Mouse (Mus musculus) intestine, embryonic 16.5 days (tissue): ENCODE measurements around the gene Hoxa5. TPM values are rescaled to one million over a fixed set of nuclear protein-coding genes. Genes with fewer than 3 reads are reported as not detected.
A peak's percentile ranks its signal among the peaks of the same experiment; 100 is the strongest.

Experiments
- ATAC-seq: fragments of 200-750 bp; cut with Nextera tagmentation; 2 replicates; pipeline ENCODE4 v1.8.0; 2017; ENCODE audit warnings: moderate TSS enrichment, moderate library complexity
- H3K27ac ChIP-seq: fragments of 300-500 bp; sonication (generic); 2 replicates; pipeline ENCODE4 v1.5.1; 2014; ENCODE audit warnings: mild to moderate bottlenecking, low read length
- H3K27me3 ChIP-seq: fragments of 300-500 bp; sonication (generic); replicated peaks from 2 replicates; pipeline ENCODE4 v1.6.1; 2014; ENCODE audit warnings: low read length, control low read depth, mixed read lengths; ENCODE audit not compliant: control insufficient read depth, insufficient read depth
- H3K36me3 ChIP-seq: fragments of 300-500 bp; sonication (generic); 2 replicates; pipeline ENCODE4 v1.6.1; 2014; ENCODE audit warnings: low read length, control low read depth; ENCODE audit not compliant: control insufficient read depth, insufficient read depth
- H3K4me1 ChIP-seq: fragments of 300-500 bp; sonication (generic); 2 replicates; pipeline ENCODE4 v1.6.1; 2014; ENCODE audit warnings: low read length, control low read depth, mixed read lengths; ENCODE audit not compliant: control insufficient read depth, insufficient read depth
- H3K4me2 ChIP-seq: fragments of 300-500 bp; sonication (generic); 2 replicates; pipeline ENCODE4 v1.6.1; 2014; ENCODE audit warnings: low read depth, low read length, control low read depth
- H3K4me3 ChIP-seq: fragments of 300-500 bp; sonication (generic); 2 replicates; pipeline ENCODE4 v1.5.1; 2014; ENCODE audit warnings: mild to moderate bottlenecking, low read length
- H3K9ac ChIP-seq: fragments of 300-500 bp; sonication (generic); 2 replicates; pipeline ENCODE4 v1.6.1; 2014; ENCODE audit warnings: low read depth, low read length
- H3K9me3 ChIP-seq: fragments of 300-500 bp; sonication (generic); 2 replicates; pipeline ENCODE4 v1.6.1; 2016; ENCODE audit warnings: low read length, control low read depth; ENCODE audit not compliant: control insufficient read depth
- WGBS: fragments of 180-500 bp; shearing (Covaris S2); extraction: QIAGEN DNeasy Blood & Tissue Kit; methylation state at CpG from one replicate; pipeline ENCODE4 v1.1.7; 2014; 5-methylcytosine and 5-hydroxymethylcytosine counted together
- polyA plus RNA-seq: library from polyadenylated mRNA; unstranded; fragments of >200 nt; fragmentation: Nextera tagmentation; extraction: Ambion mirVana; gene quantifications from 2 replicates; pipeline ENCODE4 v1.2.1, GENCODE M21; 2015

The Hoxa5 gene
- polyA plus RNA-seq, 1 experiment from 2014 or later: 15.3 TPM

- under 1% methylated on average over 76 of the region's 102 CpGs for WGBS
- ATAC-seq: peak; percentile 49
- peak within 1 kb of the TSS; percentile 70 for H3K4me3 ChIP-seq
- H3K27me3 ChIP-seq: no peaks in the 10 kb centered on the region; the same call in 1 of the 2 replicates
- peak within 1 kb of the TSS; percentile 93 for H3K27ac ChIP-seq
- peak within 1 kb of the TSS; percentile 95 for H3K4me2 ChIP-seq
- H3K9me3 ChIP-seq: no peaks in the 10 kb centered on the region
- H3K36me3 ChIP-seq: no peaks in the 10 kb centered on the region
- peak within 1 kb of the TSS; percentile 89 for H3K9ac ChIP-seq
- H3K4me1 ChIP-seq: peaks cover 36% of the 10 kb centered on the region
These were observed 13.2 kb downstream of the Hoxa5 start, which contains the start of gene Hoxa4 for GRCm38 (mm10) chr6:52190906-52191810. Hoxa4 (minus strand) TSS chr6:52191753.

DNA sequence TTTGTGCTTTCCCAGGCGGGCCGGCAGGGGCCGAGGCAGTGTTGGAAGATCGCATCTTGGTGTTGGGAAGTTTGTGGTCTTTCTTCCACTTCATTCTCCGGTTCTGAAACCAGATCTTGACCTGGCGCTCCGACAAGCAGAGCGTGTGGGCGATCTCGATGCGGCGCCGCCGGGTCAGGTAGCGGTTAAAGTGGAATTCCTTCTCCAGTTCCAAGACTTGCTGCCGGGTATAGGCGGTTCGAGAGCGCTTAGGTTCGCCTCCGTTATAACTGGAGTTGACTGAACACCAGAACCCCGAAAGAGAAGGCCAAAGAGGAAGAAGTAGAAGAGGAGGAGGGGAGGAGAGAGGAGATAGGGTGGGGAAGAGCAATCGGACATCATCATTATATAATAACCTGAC lies 14.0 kb downstream of the Hoxa5 start:
- WGBS: 9% methylated on average over 23 of the region's 23 CpGs
- Histone ChIP-seq H3K4me1 (peaks cover 40% of the 10 kb centered on the region), H3K4me2 (peak overlapping the region; percentile 95), H3K9ac (peak overlapping the region; percentile 89), H3K9me3 (no peaks in the 10 kb centered on the region), H3K27me3 (no peaks in the 10 kb centered on the region), H3K27ac (peak overlapping the region; percentile 93), H3K4me3 (peak overlapping the region; percentile 70), H3K36me3 (no peaks in the 10 kb centered on the region)
- 0 out of 2 replicates have a peak, but pooled peaks have one; percentile 2 for ATAC-seq

DNA sequence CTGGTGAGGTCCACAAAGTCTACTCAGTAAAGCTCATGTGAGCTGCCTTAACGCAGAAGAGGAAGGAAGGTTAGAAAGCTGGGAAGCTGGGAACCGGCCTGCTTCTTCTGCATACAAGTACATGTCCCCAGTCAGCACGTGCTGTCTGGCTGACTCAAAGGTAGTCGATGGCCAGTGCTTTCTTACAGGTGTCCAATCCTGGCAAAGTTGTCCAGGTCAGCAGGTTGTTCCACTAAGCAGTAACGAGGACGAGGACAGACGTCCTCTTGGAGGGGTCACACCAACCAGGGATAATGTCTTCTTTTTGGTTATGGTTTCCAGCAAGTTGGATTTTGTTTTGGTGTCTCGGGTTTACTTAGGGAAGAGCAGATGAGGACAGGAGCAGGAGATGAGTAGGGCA lies 14.5 kb downstream of the Hoxa5 start:
- no peaks in the 10 kb centered on the region for H3K9me3 ChIP-seq
- no peaks in the 10 kb centered on the region for H3K36me3 ChIP-seq
- H3K27me3 ChIP-seq: no peaks in the 10 kb centered on the region
- H3K4me3 ChIP-seq: peak overlapping the region; percentile 70
- peak overlapping the region; percentile 93 for H3K27ac ChIP-seq
- peak overlapping the region; percentile 89 for H3K9ac ChIP-seq
- peaks cover 41% of the 10 kb centered on the region for H3K4me1 ChIP-seq
- no peak for ATAC-seq
- peak overlapping the region; percentile 95 for H3K4me2 ChIP-seq
- 33% methylated on average over 8 of the region's 8 CpGs for WGBS

DNA sequence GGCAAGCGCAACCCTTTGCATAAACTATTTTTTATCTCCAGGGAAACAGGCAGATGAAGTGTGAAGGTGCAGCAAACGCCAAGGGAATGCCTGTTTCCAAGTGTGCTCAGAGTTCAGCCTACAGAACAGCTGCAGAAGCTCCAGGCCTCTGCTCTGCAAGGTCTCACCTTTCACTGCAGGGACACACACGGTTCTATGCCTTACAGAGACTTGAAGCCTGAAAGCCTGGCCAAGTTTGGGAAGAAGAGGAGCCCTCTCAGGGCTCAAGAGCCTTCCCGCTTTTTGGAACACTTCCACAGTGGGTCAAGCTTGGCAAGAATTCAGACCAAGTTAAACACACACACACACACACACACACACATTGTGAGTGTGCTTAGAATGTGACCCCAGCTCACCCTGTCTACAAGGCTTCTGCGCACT lies 15.2 kb downstream of the Hoxa5 start:
- Histone ChIP-seq H3K27me3 (no peaks in the 10 kb centered on the region), H3K4me1 (peaks cover 41% of the 10 kb centered on the region), H3K36me3 (no peaks in the 10 kb centered on the region), H3K9ac (peak overlapping the region; percentile 25; the same call in 1 of the 2 replicates), H3K27ac (peak overlapping the region; percentile 93), H3K9me3 (no peaks in the 10 kb centered on the region), H3K4me3 (peak overlapping the region; percentile 0; the same call in 1 of the 2 replicates), H3K4me2 (peak overlapping the region; percentile 16; the same call in 1 of the 2 replicates)
- no peak for ATAC-seq
- WGBS: 36% methylated on average over 5 of the region's 5 CpGs

GRCm38 (mm10) chr6:52186500-52186899 lies 17.9 kb downstream of the Hoxa5 start:
- no peak overlapping the region for H3K4me3 ChIP-seq
- peaks cover 2% of the 10 kb centered on the region; the same call in 1 of the 2 replicates for H3K27me3 ChIP-seq
- ATAC-seq: no peak
- H3K4me1 ChIP-seq: peaks cover 51% of the 10 kb centered on the region
- WGBS: 55% methylated on average over 1 of the region's 1 CpGs
- no peak overlapping the region for H3K4me2 ChIP-seq
- H3K27ac ChIP-seq: no peak overlapping the region
- no peaks in the 10 kb centered on the region for H3K36me3 ChIP-seq
- H3K9me3 ChIP-seq: no peaks in the 10 kb centered on the region
- no peak overlapping the region for H3K9ac ChIP-seq

DNA sequence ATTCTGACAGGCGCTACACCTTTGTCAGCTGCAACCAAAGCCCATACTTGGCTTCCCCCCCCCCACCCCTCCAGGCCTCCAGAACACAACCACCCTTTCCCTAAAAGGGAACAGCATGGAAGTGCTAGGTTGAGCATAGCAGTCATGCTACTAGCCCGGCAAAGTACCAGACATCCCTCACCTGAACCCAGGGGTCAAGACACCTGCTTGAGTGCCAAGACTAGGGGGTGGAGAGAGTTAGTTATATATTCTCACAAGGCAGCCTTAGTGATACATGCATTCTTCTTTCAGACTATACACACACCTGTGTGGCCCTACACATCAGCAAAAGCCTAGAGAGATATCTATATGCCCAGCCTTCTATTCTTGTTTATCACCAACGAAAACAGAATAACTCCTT lies 18.6 kb downstream of the Hoxa5 start:
- peaks cover 57% of the 10 kb centered on the region for H3K4me1 ChIP-seq
- peak overlapping the region; percentile 41; the same call in 1 of the 2 replicates for H3K9ac ChIP-seq
- no peak overlapping the region; the same call in 1 of the 2 replicates for H3K27ac ChIP-seq
- H3K4me2 ChIP-seq: peak overlapping the region; percentile 44; the same call in 1 of the 2 replicates
- H3K9me3 ChIP-seq: no peaks in the 10 kb centered on the region
- H3K27me3 ChIP-seq: peaks cover 6% of the 10 kb centered on the region
- no peaks in the 10 kb centered on the region for H3K36me3 ChIP-seq
- H3K4me3 ChIP-seq: no peak overlapping the region
- no peak for ATAC-seq
- 40% methylated on average over 3 of the region's 3 CpGs for WGBS

- H3K9ac ChIP-seq: peak overlapping the region; percentile 41
- H3K36me3 ChIP-seq: no peaks in the 10 kb centered on the region
- H3K27ac ChIP-seq: peak overlapping the region; percentile 86; the same call in 1 of the 2 replicates
- 7% methylated on average over 19 of the region's 19 CpGs for WGBS
- ATAC-seq: no peak
- H3K4me1 ChIP-seq: peaks cover 59% of the 10 kb centered on the region
- H3K4me3 ChIP-seq: peak overlapping the region; percentile 20
- H3K9me3 ChIP-seq: no peaks in the 10 kb centered on the region
- peaks cover 6% of the 10 kb centered on the region for H3K27me3 ChIP-seq
- H3K4me2 ChIP-seq: peak overlapping the region; percentile 44
These were observed 19.2 kb downstream of the Hoxa5 start for GRCm38 (mm10) chr6:52185222-52185621.

GRCm38 (mm10) chr6:52184668-52185067 lies 19.7 kb downstream of the Hoxa5 start:
- peaks cover 6% of the 10 kb centered on the region for H3K27me3 ChIP-seq
- H3K36me3 ChIP-seq: no peaks in the 10 kb centered on the region
- H3K4me1 ChIP-seq: peaks cover 54% of the 10 kb centered on the region
- H3K4me2 ChIP-seq: peak overlapping the region; percentile 44
- ATAC-seq: no peak
- H3K4me3 ChIP-seq: no peak overlapping the region
- no peak overlapping the region for H3K9ac ChIP-seq
- no peaks in the 10 kb centered on the region for H3K9me3 ChIP-seq
- peak overlapping the region; percentile 86 for H3K27ac ChIP-seq
- 39% methylated on average over 6 of the region's 6 CpGs for WGBS

GRCm38 (mm10) chr6:52183311-52184080 lies 20.9 kb downstream of the Hoxa5 start:
- Histone ChIP-seq H3K4me3 (peak overlapping the region; percentile 13; the same call in 1 of the 2 replicates), H3K4me2 (peak overlapping the region; percentile 43), H3K9ac (peak overlapping the region; percentile 53), H3K9me3 (no peaks in the 10 kb centered on the region), H3K4me1 (peaks cover 50% of the 10 kb centered on the region), H3K27me3 (peaks cover 8% of the 10 kb centered on the region), H3K27ac (peak overlapping the region; percentile 86), H3K36me3 (no peaks in the 10 kb centered on the region)
- ATAC-seq: peak; percentile 63
- WGBS: 18% methylated on average over 10 of the region's 10 CpGs
